Mouse (Mus musculus): ENCODE results near the gene Hmmr. TPM values are rescaled to one million over a fixed set of nuclear protein-coding genes. Genes with fewer than 3 reads are reported as not detected.

Hmmr gene
- polyA plus RNA-seq, 2 experiments: 31.0 to 56.0 TPM

DNA sequence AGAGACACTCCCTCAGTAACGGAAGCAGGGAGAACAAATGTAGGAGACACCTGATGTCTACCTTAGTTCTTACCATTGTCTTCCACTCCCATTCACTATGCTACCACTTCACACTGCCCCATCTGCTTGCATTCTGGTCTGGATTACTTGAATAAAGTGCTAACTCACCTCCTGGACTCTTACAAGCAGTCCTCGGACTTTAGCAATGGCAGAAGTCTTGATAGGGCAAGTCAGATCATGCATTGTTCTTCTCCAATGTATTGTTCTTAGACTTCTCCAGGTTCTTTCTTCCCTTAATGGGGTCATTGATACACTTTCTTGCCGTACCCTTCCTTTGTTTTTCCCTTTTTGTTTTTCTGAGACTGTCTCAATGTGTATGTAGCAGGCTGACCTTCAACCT, 4.1 kb upstream of the Hmmr start:
- Histone ChIP-seq H3K4me1 (replicated peaks; ENCODE audit: control insufficient read depth in 2 of 2, insufficient read depth in 2 of 2, low read length in 1 of 2) (peaks cover 3 to 4% of the 10 kb centered on the region in 2 experiments; a peak in 3 of 4 replicates), H3K27me3 (ENCODE audit: control insufficient read depth, insufficient read depth, low read length) (no peaks in the 10 kb centered on the region), H3K4me3 (ENCODE audit: insufficient read depth in 1 of 2, low read depth in 2 of 2, low read length in 2 of 2) (no peak overlapping the region), H3K4me2 (ENCODE audit: low read depth) (no peak overlapping the region), H3K9ac (replicated peaks) (no peak overlapping the region), H3K27ac (no peak overlapping the region), H3K9me3 (ENCODE audit: control insufficient read depth, low read length) (no peaks in the 10 kb centered on the region), H3K36me3 (replicated peaks; ENCODE audit: control insufficient read depth, insufficient read depth, low read depth) (peaks cover 33% of the 10 kb centered on the region)
- DNase-seq (ENCODE audit: low read depth in 3 of 3, low spot score in 3 of 3): no peak
- no peak for ATAC-seq (ENCODE audit: insufficient read depth)
- TF ChIP-seq CTCF (IDR thresholded peaks at IDR 0.05; ENCODE audit: low read depth) (no peak), EP300 (IDR thresholded peaks at IDR 0.05; ENCODE audit: low read depth) (no peak)
- WGBS (ENCODE audit: insufficient replicate concordance): 78% methylated on average over 3 of the region's 3 CpGs

DNA sequence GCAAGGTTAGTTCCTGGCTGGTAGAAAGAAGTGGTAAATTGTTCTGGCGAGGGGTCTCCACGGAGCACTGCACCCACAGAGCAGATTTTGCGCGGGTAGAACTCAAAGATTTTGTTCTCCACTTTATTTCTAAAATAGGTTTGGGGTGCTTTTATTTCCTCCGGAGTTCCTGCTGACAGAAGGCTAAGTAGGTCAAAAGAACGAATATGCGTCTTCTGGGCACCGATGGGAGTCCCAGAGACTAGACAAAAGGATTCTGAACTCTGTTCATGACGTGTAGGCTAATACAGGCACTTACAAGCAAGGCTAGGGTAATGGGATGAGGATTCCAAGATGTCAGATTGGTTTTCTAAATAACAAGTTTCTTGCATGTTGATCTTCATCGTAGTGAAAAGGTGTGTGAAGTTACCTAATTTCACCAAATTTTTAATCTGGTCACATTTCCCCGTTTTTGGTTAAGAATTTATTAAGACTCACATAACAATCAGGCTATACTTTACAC, 1.1 kb upstream of the Hmmr start:
- WGBS (ENCODE audit: insufficient replicate concordance): 4% methylated on average over 11 of the region's 11 CpGs
- Histone ChIP-seq H3K9me3 (ENCODE audit: control insufficient read depth, low read length) (no peaks in the 10 kb centered on the region), H3K9ac (replicated peaks) (peak overlapping the region; percentile 96), H3K27me3 (ENCODE audit: control insufficient read depth, insufficient read depth, low read length) (no peaks in the 10 kb centered on the region), H3K4me1 (replicated peaks; ENCODE audit: control insufficient read depth in 2 of 2, insufficient read depth in 2 of 2, low read length in 1 of 2) (peaks cover 7 to 12% of the 10 kb centered on the region in 2 experiments; a peak in 3 of 4 replicates), H3K36me3 (replicated peaks; ENCODE audit: control insufficient read depth, insufficient read depth, low read depth) (peaks cover 42% of the 10 kb centered on the region), H3K4me3 (ENCODE audit: insufficient read depth in 1 of 2, low read depth in 2 of 2, low read length in 2 of 2) (peak overlapping the region; percentile 83 to 93), H3K27ac (peak overlapping the region; percentile 76; the same call in 1 of the 2 replicates), H3K4me2 (ENCODE audit: low read depth) (peak overlapping the region; percentile 94)
- DNase-seq (ENCODE audit: low read depth in 3 of 3, low spot score in 3 of 3): no peak
- no peak for TF ChIP-seq EP300 (IDR thresholded peaks at IDR 0.05; ENCODE audit: low read depth)
- no peak for TF ChIP-seq CTCF (IDR thresholded peaks at IDR 0.05; ENCODE audit: low read depth)
- no peak for ATAC-seq (ENCODE audit: insufficient read depth)

DNA sequence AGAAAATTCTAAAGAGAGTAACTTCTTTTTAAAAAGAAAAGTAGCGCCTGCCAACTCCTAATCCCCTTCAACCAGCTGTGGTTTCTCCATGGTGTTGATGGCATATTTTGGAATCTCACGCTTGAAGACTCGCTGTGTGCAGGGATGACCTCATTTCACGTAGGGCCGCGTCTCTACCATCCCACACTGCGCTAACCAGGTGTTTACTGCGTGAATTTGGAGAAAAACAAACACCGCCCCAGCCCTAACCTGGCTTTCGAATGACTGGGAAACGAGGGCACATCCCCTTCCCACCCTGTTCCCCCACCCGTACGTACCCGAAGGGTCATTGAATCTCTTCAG, 254 bp downstream of the Hmmr start:
- Histone ChIP-seq H3K9ac (replicated peaks) (peak overlapping the region; percentile 86), H3K4me1 (replicated peaks; ENCODE audit: control insufficient read depth in 2 of 2, insufficient read depth in 2 of 2, low read length in 1 of 2) (peaks cover 7 to 12% of the 10 kb centered on the region in 2 experiments; a peak in 3 of 4 replicates), H3K4me2 (ENCODE audit: low read depth) (peak overlapping the region; percentile 86), H3K4me3 (ENCODE audit: insufficient read depth in 1 of 2, low read depth in 2 of 2, low read length in 2 of 2) (peak overlapping the region; percentile 93 to 100), H3K9me3 (ENCODE audit: control insufficient read depth, low read length) (no peaks in the 10 kb centered on the region), H3K27me3 (ENCODE audit: control insufficient read depth, insufficient read depth, low read length) (no peaks in the 10 kb centered on the region), H3K27ac (peak overlapping the region; percentile 67), H3K36me3 (replicated peaks; ENCODE audit: control insufficient read depth, insufficient read depth, low read depth) (peaks cover 44% of the 10 kb centered on the region)
- peak; percentile 68 for ATAC-seq (ENCODE audit: insufficient read depth)
- WGBS (ENCODE audit: insufficient replicate concordance): 1% methylated on average over 14 of the region's 14 CpGs
- DNase-seq (ENCODE audit: low read depth in 3 of 3, low spot score in 3 of 3): no peak
- TF ChIP-seq EP300 (IDR thresholded peaks at IDR 0.05; ENCODE audit: low read depth) (no peak), CTCF (IDR thresholded peaks at IDR 0.05; ENCODE audit: low read depth) (no peak)

DNA sequence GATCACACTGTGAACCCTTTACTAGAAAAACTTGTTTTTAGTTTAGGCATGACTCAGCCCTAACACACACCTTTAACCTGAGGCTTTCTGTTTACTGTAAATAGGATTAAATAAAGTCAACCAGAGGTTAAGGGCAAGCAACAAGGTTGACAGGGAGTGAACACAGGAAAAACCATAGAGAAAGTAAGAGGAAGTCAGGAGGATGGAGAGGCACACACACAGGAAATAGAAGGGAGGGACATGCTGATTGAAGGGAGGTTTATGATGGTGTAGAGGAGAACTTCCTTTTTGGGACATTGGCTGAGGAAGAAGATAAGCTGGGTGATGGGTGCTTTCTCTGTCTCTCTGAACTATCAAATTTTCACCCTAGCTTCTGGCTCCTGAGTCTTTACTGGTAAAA, 14.9 kb downstream of the Hmmr start:
- peaks cover 97% of the 10 kb centered on the region for H3K36me3 ChIP-seq (replicated peaks; ENCODE audit: control insufficient read depth, insufficient read depth, low read depth)
- H3K9ac ChIP-seq (replicated peaks): no peak overlapping the region
- TF ChIP-seq EP300 (IDR thresholded peaks at IDR 0.05; ENCODE audit: low read depth): no peak
- no peak overlapping the region for H3K27ac ChIP-seq
- DNase-seq (ENCODE audit: low read depth in 3 of 3, low spot score in 3 of 3): no peak
- H3K4me2 ChIP-seq (ENCODE audit: low read depth): no peak overlapping the region
- no peaks in the 10 kb centered on the region for H3K9me3 ChIP-seq (ENCODE audit: control insufficient read depth, low read length)
- H3K27me3 ChIP-seq (ENCODE audit: control insufficient read depth, insufficient read depth, low read length): no peaks in the 10 kb centered on the region
- ATAC-seq (ENCODE audit: insufficient read depth): no peak
- H3K4me1 ChIP-seq (replicated peaks; ENCODE audit: control insufficient read depth in 2 of 2, insufficient read depth in 2 of 2, low read length in 1 of 2): no peaks in the 10 kb centered on the region
- H3K4me3 ChIP-seq (ENCODE audit: insufficient read depth in 1 of 2, low read depth in 2 of 2, low read length in 2 of 2): no peak overlapping the region

DNA sequence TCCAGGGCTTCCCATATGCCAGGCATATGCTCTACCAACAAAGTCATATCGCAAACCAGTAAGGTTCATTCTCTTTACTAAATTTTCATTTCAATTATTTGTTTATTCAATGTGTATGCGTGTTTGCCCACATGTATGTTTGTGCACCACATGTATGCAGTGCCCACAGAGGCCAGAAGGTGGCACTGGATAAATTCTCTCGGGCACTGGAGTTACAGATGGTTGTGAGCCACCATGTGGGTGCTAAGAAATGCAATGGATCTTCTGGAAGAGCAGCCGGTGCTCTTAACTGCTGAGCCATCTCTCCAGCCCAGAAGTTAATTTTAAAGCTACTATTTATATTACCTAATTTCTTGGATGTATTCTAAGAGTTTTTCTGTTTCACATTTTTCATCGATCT, 17.7 kb downstream of the Hmmr start:
- Histone ChIP-seq H3K36me3 (replicated peaks; ENCODE audit: control insufficient read depth, insufficient read depth, low read depth) (peaks cover 97% of the 10 kb centered on the region), H3K4me1 (replicated peaks; ENCODE audit: control insufficient read depth in 2 of 2, insufficient read depth in 2 of 2, low read length in 1 of 2) (no peaks in the 10 kb centered on the region), H3K27me3 (ENCODE audit: control insufficient read depth, insufficient read depth, low read length) (no peaks in the 10 kb centered on the region), H3K9ac (replicated peaks) (no peak overlapping the region), H3K27ac (no peak overlapping the region), H3K4me2 (ENCODE audit: low read depth) (no peak overlapping the region), H3K4me3 (ENCODE audit: insufficient read depth in 1 of 2, low read depth in 2 of 2, low read length in 2 of 2) (no peak overlapping the region), H3K9me3 (ENCODE audit: control insufficient read depth, low read length) (no peaks in the 10 kb centered on the region)
- 91% methylated on average over 5 of the region's 5 CpGs for WGBS (ENCODE audit: insufficient replicate concordance)
- no peak for DNase-seq (ENCODE audit: low read depth in 3 of 3, low spot score in 3 of 3)
- no peak for ATAC-seq (ENCODE audit: insufficient read depth)
- TF ChIP-seq EP300 (IDR thresholded peaks at IDR 0.05; ENCODE audit: low read depth): no peak
- TF ChIP-seq CTCF (IDR thresholded peaks at IDR 0.05; ENCODE audit: low read depth): peak; percentile 43

Measured in liver, embryonic 14.5 days (tissue).